Mouse (Mus musculus): Measurements from ENCODE around the gene Zfhx2. TPM values are rescaled to one million over a fixed set of nuclear protein-coding genes. Genes with fewer than 3 reads are reported as not detected.

The Zfhx2 gene
- polyA plus RNA-seq, 1 experiment: 18.1 TPM

DNA sequence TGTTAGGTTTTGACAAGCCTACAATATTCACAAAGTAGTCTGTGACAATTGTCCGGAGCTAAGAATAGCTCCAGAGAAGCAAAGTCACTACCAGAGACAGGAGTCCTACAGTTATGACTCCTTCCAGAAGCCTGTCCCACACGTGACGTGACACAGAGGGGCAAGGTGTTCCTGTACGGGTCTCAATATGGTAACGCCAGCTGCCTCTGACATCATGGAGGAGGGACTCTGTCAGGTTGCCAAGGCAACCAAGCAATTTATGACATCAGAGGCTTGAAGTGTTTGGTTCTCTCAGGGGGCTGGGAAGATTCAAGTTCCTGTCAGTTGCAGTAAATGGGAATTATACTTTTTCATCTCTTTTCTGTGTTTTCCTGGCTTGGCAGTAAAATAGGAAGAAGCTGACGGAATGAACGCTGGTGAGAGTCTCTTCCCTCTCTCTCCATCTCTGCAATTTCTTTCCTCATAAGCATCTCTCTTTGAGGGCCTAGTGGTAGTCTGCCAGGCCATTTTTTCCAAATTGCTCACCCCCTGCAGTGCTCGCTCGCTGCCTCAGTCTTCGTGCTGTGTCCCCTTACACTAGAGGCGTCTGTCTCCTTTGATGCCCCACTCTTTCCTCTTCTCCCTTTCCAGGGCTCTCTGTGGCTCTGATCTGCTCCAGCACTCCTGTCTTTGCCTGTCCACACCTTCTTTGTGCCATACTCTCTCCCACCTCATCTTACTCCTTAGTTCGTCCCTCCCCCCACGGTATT is 2.8 kb downstream of the Zfhx2 start:
- no peak overlapping the region; the same call in 1 of the 2 replicates for H3K9ac ChIP-seq (ENCODE audit: low read depth, poor library complexity, severe bottlenecking)
- H3K4me3 ChIP-seq (ENCODE audit: low read depth, low read length): no peak overlapping the region
- H3K27ac ChIP-seq (ENCODE audit: insufficient read depth, low read length): peak overlapping the region; percentile 97; the same call in 1 of the 2 replicates
- no peak for TF ChIP-seq EP300 (IDR thresholded peaks at IDR 0.05; ENCODE audit: insufficient read depth, low read depth, low read length)
- no peak for TF ChIP-seq CTCF (IDR thresholded peaks at IDR 0.05; ENCODE audit: low read depth, low read length)
- no peak for TF ChIP-seq POLR2A (IDR thresholded peaks at IDR 0.05; ENCODE audit: insufficient read depth, low read length)
- no peaks in the 10 kb centered on the region for H3K36me3 ChIP-seq (ENCODE audit: control insufficient read depth, insufficient read depth, low read length, poor library complexity, severe bottlenecking)
- peaks cover 11% of the 10 kb centered on the region for H3K4me1 ChIP-seq (ENCODE audit: control insufficient read depth, insufficient read depth, low read length)
- H3K27me3 ChIP-seq (ENCODE audit: control insufficient read depth, insufficient read depth, low read length, poor library complexity, severe bottlenecking): no peaks in the 10 kb centered on the region
- no peaks in the 10 kb centered on the region for H3K9me3 ChIP-seq (replicated peaks; ENCODE audit: control insufficient read depth, insufficient read depth, low read length, poor library complexity, severe bottlenecking)

DNA sequence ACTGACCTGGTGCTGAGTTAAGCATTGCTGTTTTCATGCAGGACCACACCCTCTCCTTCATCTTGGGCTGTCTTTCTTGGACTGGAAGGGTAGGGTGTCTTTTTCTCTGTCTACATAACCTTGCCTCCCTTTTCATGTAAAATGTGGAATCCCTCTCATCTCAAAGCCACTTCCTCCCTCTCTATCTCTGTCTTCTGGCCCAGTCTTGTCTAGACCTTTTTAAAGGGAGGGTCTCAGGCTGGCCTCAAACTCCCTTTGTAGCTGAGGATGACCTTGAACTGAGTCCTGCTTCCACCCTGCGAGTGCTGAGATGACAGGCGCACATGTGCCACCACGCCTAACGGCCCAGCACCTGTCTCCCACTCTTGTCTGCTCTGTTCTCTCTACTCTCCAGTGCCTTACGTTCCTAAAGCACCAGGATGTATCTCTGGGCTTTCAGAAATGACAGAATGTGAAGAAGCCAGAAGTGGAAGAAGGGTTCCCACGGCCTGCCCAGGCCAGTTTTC is 6.1 kb downstream of the Zfhx2 start:
- peak overlapping the region; percentile 97 for H3K27ac ChIP-seq (ENCODE audit: insufficient read depth, low read length)
- peaks cover 13% of the 10 kb centered on the region for H3K4me1 ChIP-seq (ENCODE audit: control insufficient read depth, insufficient read depth, low read length)
- H3K9me3 ChIP-seq (replicated peaks; ENCODE audit: control insufficient read depth, insufficient read depth, low read length, poor library complexity, severe bottlenecking): no peaks in the 10 kb centered on the region
- no peaks in the 10 kb centered on the region for H3K36me3 ChIP-seq (ENCODE audit: control insufficient read depth, insufficient read depth, low read length, poor library complexity, severe bottlenecking)
- H3K4me3 ChIP-seq (ENCODE audit: low read depth, low read length): no peak overlapping the region
- no peak overlapping the region for H3K9ac ChIP-seq (ENCODE audit: low read depth, poor library complexity, severe bottlenecking)
- TF ChIP-seq CTCF (IDR thresholded peaks at IDR 0.05; ENCODE audit: low read depth, low read length) (no peak), EP300 (IDR thresholded peaks at IDR 0.05; ENCODE audit: insufficient read depth, low read depth, low read length) (peak; percentile 94)
- H3K27me3 ChIP-seq (ENCODE audit: control insufficient read depth, insufficient read depth, low read length, poor library complexity, severe bottlenecking): no peaks in the 10 kb centered on the region

DNA sequence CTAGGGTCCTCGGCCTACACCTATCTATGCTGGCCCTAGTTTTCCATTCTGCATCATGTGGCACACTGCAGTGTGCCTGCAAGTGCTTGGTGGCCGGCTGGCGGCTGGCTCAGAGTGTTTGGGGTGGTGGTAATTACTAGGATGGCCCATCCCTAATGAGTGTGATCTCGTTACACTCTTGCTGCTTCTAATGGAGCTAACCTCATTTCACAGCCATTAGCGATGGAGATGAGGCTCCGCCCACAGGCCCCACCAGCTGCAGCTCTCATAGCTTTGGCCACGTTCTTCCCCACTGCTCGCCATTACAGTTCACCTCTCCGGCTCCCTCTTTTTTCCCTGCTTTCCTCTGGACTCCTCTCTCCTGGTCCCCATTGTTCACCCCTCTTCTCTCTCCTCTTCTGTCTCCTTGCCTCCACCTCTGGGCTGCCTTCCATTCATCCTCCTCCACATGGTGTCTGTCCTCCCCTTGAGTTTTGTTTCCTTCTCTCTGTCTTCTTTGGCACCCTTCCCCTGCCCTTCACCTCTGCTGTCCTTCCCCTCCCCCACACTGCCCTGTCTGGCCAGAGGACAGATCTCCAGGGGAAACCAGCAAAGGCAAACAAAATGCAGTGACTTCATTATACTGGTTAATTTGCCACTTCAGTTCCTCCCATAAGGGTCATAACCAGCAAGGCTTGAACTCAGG is 6.7 kb downstream of the Zfhx2 start:
- peak overlapping the region; percentile 25; the same call in 1 of the 2 replicates for H3K9ac ChIP-seq (ENCODE audit: low read depth, poor library complexity, severe bottlenecking)
- H3K27ac ChIP-seq (ENCODE audit: insufficient read depth, low read length): peak overlapping the region; percentile 97
- peaks cover 13% of the 10 kb centered on the region for H3K4me1 ChIP-seq (ENCODE audit: control insufficient read depth, insufficient read depth, low read length)
- TF ChIP-seq CTCF (IDR thresholded peaks at IDR 0.05; ENCODE audit: low read depth, low read length) (no peak), EP300 (IDR thresholded peaks at IDR 0.05; ENCODE audit: insufficient read depth, low read depth, low read length) (peak; percentile 95)
- no peaks in the 10 kb centered on the region for H3K36me3 ChIP-seq (ENCODE audit: control insufficient read depth, insufficient read depth, low read length, poor library complexity, severe bottlenecking)
- no peaks in the 10 kb centered on the region for H3K9me3 ChIP-seq (replicated peaks; ENCODE audit: control insufficient read depth, insufficient read depth, low read length, poor library complexity, severe bottlenecking)
- H3K4me3 ChIP-seq (ENCODE audit: low read depth, low read length): peak overlapping the region; percentile 29
- H3K27me3 ChIP-seq (ENCODE audit: control insufficient read depth, insufficient read depth, low read length, poor library complexity, severe bottlenecking): no peaks in the 10 kb centered on the region

DNA sequence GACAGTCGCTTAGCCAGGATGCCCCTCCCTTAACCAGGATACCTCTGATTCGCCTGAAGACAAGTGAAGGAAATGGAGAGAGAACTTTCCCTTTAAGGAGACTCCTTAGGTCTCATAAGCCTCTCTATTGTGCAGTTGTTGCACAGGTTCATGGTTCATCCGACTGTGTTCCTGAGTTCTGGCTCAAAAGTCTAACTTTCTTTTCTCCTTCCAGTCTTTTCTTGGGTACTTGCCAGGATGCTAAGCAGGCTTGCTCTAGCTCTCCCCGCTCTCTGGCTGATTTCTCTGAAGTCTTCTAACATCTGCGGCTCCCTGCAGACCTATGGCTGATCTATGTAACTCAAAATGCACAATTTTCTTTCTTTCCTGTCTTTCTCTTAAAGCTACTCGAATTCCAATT is 8.6 kb downstream of the Zfhx2 start:
- H3K9me3 ChIP-seq (replicated peaks; ENCODE audit: control insufficient read depth, insufficient read depth, low read length, poor library complexity, severe bottlenecking): no peaks in the 10 kb centered on the region
- TF ChIP-seq POLR2A (IDR thresholded peaks at IDR 0.05; ENCODE audit: insufficient read depth, low read length) (no peak), EP300 (IDR thresholded peaks at IDR 0.05; ENCODE audit: insufficient read depth, low read depth, low read length) (no peak), CTCF (IDR thresholded peaks at IDR 0.05; ENCODE audit: low read depth, low read length) (no peak)
- H3K27me3 ChIP-seq (ENCODE audit: control insufficient read depth, insufficient read depth, low read length, poor library complexity, severe bottlenecking): no peaks in the 10 kb centered on the region
- H3K27ac ChIP-seq (ENCODE audit: insufficient read depth, low read length): peak overlapping the region; percentile 79
- H3K9ac ChIP-seq (ENCODE audit: low read depth, poor library complexity, severe bottlenecking): 0 out of 2 replicates have a peak overlapping the region, but pooled peaks have one; percentile 16
- no peaks in the 10 kb centered on the region for H3K36me3 ChIP-seq (ENCODE audit: control insufficient read depth, insufficient read depth, low read length, poor library complexity, severe bottlenecking)
- H3K4me1 ChIP-seq (ENCODE audit: control insufficient read depth, insufficient read depth, low read length): peaks cover 13% of the 10 kb centered on the region
- no peak overlapping the region for H3K4me3 ChIP-seq (ENCODE audit: low read depth, low read length)

DNA sequence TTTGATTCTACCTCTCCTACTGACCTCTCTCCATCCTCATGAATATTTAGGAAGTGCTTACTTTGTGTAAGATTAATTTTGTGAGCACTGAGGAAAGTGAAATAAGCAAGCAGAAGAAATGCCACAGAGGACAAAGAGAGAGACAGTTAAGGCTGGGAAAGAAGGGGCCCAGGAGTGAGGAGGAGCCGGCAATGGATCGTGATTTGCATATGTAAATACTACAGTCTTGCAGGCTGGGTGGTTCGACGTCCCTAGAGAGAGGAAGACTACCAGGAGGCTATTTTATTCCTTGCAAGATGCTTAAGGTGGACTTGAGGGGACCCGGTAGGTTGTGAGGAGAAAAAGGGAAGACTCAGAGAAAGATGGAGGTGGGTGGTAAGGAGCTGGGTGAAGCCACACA is 11.0 kb downstream of the Zfhx2 start:
- Histone ChIP-seq H3K9ac (ENCODE audit: low read depth, poor library complexity, severe bottlenecking) (peak overlapping the region; percentile 26; the same call in 1 of the 2 replicates), H3K36me3 (ENCODE audit: control insufficient read depth, insufficient read depth, low read length, poor library complexity, severe bottlenecking) (no peaks in the 10 kb centered on the region), H3K4me1 (ENCODE audit: control insufficient read depth, insufficient read depth, low read length) (peaks cover 7% of the 10 kb centered on the region), H3K27ac (ENCODE audit: insufficient read depth, low read length) (peak overlapping the region; percentile 87), H3K4me3 (ENCODE audit: low read depth, low read length) (peak overlapping the region; percentile 39; the same call in 1 of the 2 replicates), H3K9me3 (replicated peaks; ENCODE audit: control insufficient read depth, insufficient read depth, low read length, poor library complexity, severe bottlenecking) (no peaks in the 10 kb centered on the region), H3K27me3 (ENCODE audit: control insufficient read depth, insufficient read depth, low read length, poor library complexity, severe bottlenecking) (no peaks in the 10 kb centered on the region)
- TF ChIP-seq EP300 (IDR thresholded peaks at IDR 0.05; ENCODE audit: insufficient read depth, low read depth, low read length) (0 out of 2 replicates have a peak, but pooled peaks have one; percentile 24), CTCF (IDR thresholded peaks at IDR 0.05; ENCODE audit: low read depth, low read length) (no peak)

Measured in ES-Bruce4 (cell line).